Mouse (Mus musculus) forelimb bud, embryonic 11.5 days (tissue): ENCODE results near the gene Ncapd2.

Experiments used
- DNase-seq: peaks from one replicate; pipeline ENCODE4 v3.0.0-alpha.2; 2012; ENCODE audit warnings: low read depth, low spot score

The Ncapd2 gene

DNA sequence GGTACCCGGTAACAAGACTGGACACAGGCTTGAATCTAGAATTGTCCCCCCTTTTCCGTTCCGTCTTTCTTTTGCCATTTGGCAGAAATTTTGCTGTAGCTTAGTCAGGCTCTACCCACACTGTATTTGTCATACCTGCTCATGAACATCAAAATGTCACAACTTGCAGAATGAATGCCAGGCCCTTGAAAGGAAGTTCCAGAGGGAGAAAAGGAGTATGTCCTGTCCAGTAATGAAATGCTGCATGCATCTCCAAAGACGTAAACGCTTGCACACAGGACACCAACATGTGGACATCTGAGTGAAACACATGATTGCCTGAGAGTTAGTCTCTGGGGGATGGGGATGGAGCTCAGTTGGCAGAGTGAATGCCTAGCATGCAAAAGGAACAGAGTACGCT lies 22.2 kb upstream of the Ncapd2 start:
- DNase-seq, result no peak

DNA sequence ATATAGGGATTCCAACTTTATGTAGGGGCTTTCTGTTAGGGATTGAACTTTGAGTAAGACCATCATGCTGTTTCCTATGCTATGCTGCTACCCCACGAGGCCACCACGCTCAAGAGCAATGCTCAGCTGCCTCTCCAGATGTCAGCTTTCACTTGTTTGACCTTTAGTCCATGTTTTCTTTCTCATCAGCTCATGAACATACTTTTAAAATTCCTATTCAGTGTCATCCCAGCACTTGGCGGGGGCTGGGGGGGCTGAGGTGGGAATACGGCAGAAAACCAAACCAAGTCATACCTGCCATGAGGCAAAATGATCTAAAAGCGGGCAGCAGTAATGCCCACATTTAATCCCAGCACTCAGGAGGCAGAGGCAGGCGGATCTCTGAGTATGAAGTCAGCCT lies 21.6 kb upstream of the Ncapd2 start:
- DNase-seq, result no peak

DNA sequence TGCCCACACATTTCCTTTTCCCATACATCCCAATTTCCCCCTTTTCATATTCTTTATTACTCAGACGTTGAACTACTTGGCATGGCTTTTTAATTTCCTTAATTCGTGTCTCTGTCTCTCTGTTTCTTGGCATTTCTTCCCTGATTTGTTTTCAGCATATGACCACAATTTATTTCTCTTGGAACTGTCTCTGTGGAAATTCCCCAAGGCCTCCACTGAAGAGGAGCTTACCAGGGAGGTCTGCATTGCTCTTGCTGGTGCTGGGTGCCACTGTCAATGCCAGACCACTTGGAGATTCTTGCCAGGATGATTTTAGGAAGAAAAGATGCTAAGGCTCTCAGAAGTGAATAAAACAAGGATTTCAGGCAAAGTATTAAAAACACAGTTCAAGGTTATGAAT lies 21.1 kb upstream of the Ncapd2 start:
- no peak for DNase-seq

DNA sequence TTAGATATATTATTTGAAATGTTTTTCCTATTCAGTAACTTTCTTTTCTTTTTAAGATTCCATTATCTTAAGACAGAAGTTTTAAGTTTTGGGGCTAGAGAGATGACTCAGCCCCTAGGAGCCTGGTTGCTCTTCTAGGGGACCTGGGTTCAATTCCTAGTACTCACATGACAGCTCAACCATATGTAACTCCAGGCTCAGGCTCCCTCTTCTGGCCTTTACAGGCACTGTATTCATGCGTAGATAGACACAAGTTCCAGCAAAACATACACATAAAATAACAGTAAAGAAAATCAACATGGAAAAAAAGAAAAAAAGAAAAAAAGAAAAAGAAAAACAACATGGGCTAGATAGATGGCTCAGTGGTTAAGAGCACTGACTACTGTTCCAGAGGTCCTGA lies 18.9 kb upstream of the Ncapd2 start:
- no peak for DNase-seq

DNA sequence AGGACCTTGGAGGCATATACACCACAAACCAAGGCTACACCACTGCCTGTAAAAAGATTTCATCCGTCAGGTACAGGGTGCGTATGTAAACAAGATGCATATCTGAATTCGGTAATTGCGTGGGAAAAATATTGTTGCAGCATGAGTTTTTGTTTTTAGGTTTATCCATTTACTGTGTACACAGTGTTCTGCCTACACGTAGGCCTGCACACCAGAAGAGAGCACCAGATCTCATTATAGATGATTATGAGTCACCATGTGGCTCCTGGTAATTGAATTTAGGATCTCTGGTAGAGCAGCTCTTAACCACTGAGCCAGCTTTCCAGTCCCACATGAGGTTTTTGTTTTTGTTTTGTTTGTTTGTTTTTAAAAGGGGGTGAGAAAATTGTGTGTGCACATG lies 5.7 kb upstream of the Ncapd2 start:
- DNase-seq, result no peak

DNA sequence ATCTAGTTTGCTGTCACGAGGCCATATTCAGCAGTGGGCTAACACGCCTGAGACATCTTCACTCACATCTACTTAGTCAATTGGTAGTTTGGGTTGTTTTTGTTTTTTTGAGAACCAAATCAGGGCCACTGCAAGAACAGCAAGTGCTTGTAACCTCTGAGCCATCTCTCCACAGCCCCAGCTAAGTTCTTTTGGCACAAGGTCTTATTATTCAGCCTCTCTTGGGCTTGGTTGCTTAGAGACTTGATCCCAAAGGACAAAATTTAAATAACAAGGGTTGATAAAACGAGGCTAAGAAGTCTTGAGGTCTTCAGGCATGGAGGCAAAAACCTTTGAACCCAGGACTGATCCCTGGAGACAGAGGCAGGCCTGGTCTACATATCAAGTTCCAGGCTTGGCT lies 4.8 kb upstream of the Ncapd2 start:
- no peak for DNase-seq

DNA sequence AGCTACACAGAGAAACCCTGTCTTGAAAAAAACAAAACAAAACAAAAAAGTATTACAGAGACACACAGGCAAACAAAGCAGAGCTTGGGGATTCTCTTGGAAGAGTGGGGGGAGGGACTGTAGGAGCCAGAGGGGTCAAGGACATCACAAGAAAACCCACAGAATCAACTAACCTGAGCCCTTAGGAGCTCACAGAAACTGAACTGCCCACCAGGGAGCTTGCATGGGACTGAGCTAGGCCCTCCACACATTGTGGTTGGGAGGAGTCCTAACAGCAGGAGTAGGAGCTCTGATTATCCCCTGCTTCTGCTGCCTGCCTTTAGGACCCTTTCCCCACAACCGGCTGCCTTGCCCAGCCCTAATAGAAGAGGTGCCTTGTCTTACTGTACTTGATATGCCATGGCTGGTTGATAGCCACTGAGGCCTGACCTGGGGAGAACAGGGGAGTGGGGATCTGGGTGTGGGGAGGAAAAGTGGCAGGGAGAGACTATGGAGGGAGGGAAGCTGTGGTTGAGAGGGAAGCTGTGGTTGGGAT lies 4.1 kb upstream of the Ncapd2 start:
- DNase-seq, result no peak

DNA sequence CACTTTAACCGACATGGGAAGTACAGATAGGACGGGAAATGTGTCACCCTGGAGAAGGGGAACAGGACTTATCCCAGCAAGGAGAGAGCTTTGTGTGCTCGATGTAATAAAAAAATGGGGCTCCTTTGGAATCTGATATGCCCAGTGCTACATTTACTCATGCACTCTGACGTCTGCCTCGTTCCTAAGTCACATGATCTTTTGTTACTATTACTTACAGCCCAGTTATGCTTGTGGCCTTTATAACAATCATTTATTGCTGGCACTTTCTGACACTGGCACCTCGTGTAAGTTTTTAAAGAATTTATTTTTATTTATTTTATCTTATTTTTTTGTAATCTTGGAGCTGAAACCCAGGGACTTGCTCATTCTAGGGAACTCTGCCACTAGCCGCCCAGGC lies 1.9 kb upstream of the Ncapd2 start:
- no peak for DNase-seq

DNA sequence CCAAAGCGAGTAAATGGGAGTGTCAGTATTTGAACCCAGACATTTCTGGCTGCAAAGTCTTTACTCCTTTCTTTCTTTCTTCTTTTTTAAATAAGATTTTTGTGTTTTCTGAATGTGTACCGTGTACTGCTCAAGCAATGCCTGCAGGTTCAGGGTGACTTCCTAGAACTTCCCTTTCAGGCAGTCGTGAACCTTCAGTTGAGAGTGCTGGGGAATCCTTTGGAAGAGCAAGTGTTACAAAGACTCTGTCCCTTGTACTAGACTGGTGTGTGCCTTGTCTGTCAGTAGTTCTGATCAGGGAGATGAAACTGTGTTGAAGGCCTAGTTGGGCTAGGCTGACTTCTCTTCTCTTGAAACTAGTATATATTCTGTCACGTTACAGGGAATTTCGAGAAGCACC lies 1.3 kb upstream of the Ncapd2 start:
- DNase-seq, result no peak

DNA sequence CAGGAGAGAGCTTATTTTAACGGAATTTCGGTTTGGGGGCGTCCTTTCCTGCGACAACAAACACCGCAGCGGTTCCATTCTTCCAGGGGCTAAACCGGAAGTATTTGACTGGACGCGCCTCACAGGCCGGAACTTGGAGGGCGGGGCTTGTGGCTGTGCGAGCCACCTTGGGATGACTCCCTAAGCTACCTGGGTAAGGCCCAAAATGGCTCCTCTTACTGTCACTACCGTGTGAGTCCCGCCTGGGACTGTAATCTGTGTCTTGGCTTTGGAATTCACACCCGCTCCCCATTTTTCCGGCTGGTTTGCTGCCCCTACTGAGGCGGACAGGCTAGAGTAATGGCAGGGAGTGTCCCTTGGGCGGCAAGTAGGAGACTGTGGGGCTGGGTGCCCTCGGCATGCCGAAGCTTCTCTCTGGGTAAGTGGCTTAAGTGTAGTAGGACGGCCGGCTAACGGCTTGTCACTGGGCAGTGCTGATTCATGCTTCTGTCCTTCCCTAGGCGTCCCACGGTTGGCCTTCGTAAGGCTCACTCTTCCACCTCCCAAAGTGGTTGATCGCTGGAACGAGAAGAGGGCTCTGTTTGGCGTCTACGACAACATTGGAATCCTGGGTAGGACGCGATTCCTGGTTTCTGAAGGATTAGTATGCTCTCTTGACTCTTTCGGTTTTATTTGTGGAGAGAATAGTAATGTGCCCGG lies 664 bp upstream of the Ncapd2 start:
- peak; percentile 88 for DNase-seq

DNA sequence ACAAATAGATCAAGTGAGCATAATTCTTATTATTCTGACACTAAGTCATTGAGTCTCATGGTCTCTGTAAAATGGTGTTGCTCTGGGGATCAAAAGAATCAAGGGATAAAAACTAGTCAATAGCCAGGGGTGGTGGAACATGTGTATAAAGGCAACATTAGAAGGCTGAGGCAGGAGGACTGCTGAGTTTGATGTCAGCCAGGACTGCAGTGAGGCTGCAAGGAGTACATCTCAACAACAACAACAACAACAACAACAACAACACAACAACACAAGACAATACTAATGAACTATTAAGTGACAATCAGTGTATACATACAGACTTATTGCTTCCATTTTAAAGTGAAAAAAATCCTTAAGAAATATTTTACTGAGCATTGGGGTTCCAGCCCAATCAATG lies 685 bp downstream of the Ncapd2 start:
- DNase-seq, result no peak

DNA sequence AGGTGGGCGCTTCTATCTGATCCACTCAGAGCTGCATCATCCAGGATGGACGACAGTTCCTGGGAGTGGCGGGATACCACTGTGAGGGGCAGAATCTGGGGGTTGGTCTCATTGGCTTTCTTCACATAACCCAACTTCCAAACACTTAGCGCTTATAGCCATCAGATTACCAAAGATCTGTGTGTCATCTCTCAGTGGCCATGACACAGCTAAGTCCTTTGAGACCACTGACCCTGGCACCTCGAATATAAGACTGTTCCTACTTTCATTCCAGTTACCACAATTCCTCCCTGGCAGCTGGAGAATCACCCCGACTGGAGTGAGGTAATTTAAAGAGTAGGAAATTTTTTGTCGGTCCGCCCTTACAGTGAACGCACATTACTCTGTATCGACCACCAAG lies 5.3 kb downstream of the Ncapd2 start:
- DNase-seq, result no peak

DNA sequence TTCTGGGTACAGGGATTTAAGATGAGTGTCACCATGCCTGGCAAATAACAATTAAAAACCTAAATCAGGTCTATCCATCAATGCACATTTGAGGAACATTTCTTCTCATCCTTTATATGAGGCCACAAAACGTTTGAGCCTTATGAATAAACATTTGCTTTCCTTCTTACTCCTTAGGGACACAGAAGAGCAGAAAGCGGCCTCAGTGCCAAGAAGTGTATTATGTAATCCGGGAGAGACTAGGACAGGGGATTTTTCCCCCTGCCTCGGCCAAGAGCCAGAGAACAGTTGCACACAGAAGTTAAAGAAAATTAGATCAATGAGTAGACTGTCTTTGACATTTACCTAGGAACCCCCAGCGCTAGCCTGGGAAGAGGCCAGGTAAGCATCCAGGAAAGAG lies 9.4 kb downstream of the Ncapd2 start:
- no peak for DNase-seq

DNA sequence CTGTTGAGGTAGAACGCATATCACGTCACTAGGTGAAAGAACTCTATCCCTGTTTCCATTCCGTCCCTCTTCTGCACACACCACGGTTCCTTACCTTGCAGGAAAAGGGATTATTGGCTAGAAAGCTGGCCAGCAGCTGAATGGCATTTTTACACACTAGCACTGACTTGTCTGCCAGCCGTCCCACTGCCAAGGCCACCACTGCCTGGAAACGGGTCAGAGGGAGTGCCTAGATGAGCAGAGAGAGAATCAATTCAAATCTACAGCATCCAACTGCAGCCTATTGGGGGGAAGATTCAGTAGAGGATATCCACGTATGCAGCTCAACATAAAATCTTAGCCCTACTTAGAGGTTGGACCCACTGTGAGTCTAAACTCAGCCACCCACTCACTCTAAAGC lies 11.9 kb downstream of the Ncapd2 start:
- DNase-seq, result no peak

DNA sequence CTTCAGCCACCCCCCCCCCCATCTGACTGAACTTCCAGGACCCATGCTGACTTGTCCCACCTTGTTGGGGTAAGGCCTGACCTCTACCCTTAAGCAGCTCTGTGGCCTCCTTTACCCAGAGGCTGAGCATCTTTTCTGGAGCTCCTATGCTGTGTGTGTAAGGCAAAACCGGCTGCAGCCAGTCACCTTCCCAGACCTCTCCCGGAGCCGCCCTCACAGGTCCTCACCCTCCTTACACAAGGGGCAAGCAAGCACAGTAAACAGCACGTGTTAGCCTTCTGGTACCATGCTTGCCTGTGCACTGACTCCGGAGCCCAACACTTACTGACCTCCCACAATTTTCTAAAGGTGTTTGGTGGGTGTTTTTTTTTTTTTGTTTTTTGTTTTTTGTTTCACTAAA lies 16.0 kb downstream of the Ncapd2 start:
- no peak for DNase-seq

DNA sequence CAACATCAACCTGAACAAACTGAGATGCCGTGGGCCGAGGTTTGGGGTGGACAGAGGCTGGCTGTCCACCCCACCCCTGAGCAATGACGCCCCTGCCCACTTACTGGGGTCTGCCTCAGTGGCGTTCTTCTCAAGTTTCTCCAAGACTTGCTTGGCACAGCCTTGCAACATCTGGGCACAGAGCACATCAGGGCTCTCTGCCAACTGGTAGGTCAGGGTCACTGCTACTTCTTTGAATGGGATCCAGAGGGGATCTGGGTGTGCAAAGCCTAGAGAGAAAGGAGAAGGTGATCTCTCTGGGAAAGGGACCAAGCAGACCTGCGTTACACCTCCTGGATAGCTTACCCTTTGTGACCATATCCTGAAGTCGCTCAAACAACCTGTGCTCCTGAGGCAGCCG lies 18.2 kb downstream of the Ncapd2 start:
- no peak for DNase-seq

DNA sequence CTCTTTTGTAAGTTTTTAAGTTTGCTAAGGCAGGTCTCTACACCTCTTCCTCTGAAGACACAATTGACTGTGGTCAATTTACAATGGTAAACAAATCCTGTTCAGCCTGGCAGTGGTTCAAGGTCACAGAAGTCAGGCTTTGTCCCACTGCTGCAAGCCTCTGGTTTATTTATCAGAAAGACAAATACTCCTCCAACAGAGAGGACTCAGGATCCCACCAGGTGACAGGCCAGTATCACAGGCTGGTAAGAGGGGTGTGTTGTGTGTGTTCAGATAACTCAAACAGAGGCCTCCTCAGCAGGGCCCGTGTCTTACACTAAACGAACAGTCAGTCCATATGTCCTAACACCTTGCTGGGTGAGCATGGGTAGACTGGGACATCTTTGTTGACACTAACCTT lies 19.0 kb downstream of the Ncapd2 start:
- DNase-seq, result no peak

DNA sequence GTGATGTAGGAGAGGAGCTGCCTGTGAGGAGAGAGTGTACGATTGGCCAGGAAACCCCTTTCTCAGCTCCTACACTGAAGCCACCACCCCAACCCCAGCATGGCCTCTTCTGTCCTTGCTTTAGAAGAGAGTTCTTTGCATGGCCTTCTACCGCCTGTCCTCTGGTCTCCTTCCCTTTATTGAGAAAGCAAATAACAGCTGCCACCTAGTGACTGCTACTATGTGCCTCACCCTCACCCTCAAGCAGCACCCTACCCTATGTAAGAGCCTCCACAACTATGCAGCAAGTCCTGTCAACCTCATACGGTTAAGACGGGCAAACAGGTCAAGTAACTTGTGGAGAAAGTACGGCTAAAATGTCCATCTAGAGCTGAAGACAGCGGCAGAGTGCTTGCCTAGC lies 21.3 kb downstream of the Ncapd2 start:
- DNase-seq, result no peak

DNA sequence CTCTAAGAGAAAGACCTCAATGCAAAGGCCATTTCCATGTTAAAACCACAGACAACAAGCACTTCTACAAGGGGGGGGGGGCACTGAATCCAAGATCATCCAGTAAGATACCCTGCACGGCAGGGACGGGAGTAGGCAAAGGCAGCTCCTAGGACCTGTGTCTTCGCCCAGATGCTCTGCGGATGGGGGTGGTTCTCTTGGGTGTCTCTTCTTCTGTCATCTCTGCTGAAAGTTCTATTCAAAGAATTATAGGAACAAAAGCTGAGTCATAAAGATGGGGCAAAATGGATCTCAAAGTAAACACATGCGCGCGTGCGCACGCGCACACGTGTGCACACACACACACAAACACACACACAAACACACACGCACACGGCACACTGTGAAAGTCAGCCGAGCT lies 23.4 kb downstream of the Ncapd2 start:
- no peak for DNase-seq

DNA sequence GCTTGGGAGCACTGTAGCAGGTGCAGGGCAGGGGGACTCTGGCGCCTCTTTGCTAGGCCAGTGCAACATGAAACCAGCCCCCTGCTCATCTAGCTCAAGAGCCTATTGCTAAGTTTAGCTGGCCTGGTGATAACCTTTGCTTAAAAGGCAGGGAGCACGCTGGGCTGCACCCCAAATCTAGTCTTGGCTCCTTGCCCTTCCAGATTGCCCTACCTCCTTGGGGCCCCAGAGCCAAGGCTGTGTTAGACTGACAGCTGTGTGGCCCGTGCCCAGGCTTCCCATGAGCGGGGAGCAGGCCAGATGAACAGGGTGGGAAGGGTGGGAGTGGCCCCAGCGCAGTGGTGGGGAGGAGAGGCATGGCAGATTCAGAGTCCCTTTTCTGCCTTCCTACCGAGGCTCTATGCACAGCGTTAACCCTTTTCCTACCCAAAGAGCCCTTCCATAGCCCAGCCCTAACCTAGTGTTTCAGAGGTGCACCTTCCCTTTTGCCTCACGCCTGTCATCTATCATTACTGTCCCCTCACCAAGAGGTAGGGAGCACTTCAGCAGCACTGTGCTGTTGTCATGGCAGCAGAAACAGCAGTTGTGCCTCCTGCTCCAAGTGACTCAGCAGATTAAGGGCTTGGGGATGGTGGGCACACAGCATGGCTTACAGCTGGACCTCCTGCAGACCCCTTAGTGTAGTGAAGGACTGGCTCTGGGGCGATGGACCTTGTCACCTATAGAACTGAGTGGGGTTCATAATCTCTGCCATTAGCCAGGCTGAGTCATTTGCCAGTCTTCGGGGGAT lies 24.4 kb downstream of the Ncapd2 start:
- peak; percentile 18 for DNase-seq

DNA sequence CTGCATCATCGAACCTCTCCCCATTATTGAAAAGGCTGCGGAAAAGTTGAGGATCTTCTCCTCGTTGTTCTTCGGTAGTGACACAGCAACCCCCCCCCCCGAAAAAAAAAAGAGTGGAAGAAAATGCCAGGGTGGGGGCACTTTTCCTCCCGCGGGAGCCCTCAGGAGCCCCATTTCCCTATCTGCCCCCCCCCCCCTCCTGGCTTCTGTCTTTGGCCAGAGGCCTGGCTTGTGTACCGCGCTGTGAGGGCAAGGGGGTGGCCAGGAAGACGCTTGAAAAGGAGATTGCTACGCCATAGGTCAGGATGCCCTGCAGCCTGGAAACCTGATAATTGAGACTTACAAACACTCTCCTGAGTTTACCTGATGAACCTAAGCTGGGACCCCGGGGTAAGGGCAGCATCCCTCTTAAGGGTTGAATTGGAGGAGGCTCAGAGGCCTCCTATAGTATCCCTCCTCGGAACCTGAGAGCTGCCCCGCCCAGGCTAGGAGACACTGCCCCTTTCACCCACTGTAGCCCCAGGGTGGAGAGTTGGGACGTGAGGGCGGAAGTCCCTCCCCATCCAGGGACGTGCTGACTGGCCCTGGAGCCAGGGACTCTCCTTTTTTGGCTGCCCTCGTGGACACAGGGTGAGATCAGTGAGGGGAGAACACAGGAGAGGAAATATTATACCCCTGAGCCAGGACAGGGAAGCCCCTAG lies 25.3 kb downstream of the Ncapd2 start, which contains the start of gene Gapdh:
TSS of gene Gapdh (minus strand) at position 417 of the 701 bp plus-strand sequence.
- peak; percentile 53 for DNase-seq

DNA sequence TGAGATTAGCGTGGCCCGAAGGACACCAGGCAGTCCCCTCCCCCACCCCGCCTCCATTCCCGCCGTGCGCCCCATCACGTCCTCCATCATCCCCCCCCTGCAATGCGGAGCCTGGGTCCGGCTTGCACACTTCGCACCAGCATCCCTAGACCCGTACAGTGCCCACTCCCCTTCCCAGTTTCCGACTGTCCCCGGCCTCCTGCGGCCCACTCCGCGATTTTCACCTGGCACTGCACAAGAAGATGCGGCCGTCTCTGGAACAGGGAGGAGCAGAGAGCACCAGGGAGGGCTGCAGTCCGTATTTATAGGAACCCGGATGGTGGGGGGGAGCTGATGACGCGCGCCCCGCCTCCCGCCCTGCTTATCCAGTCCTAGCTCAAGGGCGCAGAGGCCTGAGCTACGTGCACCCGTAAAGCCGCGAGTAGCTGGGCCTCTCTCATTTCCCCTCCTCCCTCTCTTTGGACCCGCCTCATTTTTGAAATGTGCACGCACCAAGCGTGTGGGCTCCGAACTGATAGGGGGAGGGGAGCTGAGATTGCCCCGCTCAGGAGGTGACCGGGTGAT lies 26.1 kb downstream of the Ncapd2 start:
- DNase-seq, result peak; percentile 96
